ENCODE assay signal across 15 mouse cellular contexts in genomic region chr11:20663580-20664198, GRCm38 (mm10).
DNase-seq lines count a peak whose midpoint lies in the region; ATAC-seq lines count a peak whose summit lies in the region.
"Had no signal": no experiment of that assay in that cellular context is flagged by ENCODE, and none has a peak within 500 bp of the region (broad histone marks: within the 10 kb centered on the region; RNA-seq: fewer than 3 reads in every experiment).

No protein-coding gene starts in this region.

- H3K4me2 ChIP-seq in forebrain, embryonic 13.5 days, result no peak overlapping the region
- no peak overlapping the region for H3K4me2 ChIP-seq in hindbrain, embryonic 16.5 days (ENCODE audit: low read length)
- no peak overlapping the region for H3K4me2 ChIP-seq in intestine, embryonic 15.5 days (replicated peaks)

- 4% methylated on average over 5 of the region's 5 CpGs for WGBS in forebrain, embryonic 13.5 days
- WGBS in hindbrain, embryonic 16.5 days, result 18% methylated on average over 5 of the region's 5 CpGs
- WGBS in intestine, embryonic 15.5 days, result 66% methylated on average over 5 of the region's 5 CpGs

- no peak overlapping the region for H3K4me3 ChIP-seq in forebrain, embryonic 13.5 days
- H3K4me3 ChIP-seq in hindbrain, embryonic 16.5 days (ENCODE audit: low read length), result no peak overlapping the region
- no peak overlapping the region for H3K4me3 ChIP-seq in intestine, embryonic 15.5 days (replicated peaks)

- no peaks in the 10 kb centered on the region for H3K36me3 ChIP-seq in forebrain, embryonic 13.5 days (ENCODE audit: poor library complexity, severe bottlenecking)
- no peaks in the 10 kb centered on the region for H3K36me3 ChIP-seq in hindbrain, embryonic 16.5 days (ENCODE audit: control insufficient read depth, insufficient read depth, low read length)
- H3K36me3 ChIP-seq in intestine, embryonic 15.5 days, result no peaks in the 10 kb centered on the region

- peak overlapping the region; percentile 83 for H3K27ac ChIP-seq in forebrain, embryonic 13.5 days
- H3K27ac ChIP-seq in hindbrain, embryonic 16.5 days (ENCODE audit: low read depth, low read length), result no peak overlapping the region
- H3K27ac ChIP-seq in intestine, embryonic 15.5 days, result no peak overlapping the region
- H3K27ac ChIP-seq: liver, embryonic 14.5 days had no signal

- H3K4me1 ChIP-seq in forebrain, embryonic 13.5 days, result peaks cover 34% of the 10 kb centered on the region
- H3K4me1 ChIP-seq in hindbrain, embryonic 16.5 days (ENCODE audit: control insufficient read depth, insufficient read depth, low read depth, low read length), result no peaks in the 10 kb centered on the region
- 0 out of 2 replicates have a peak, but pooled peaks cover 4% of the 10 kb centered on the region for H3K4me1 ChIP-seq in intestine, embryonic 15.5 days (replicated peaks)

- DNase-seq in R1 (ENCODE audit: low read depth, low spot score), result peak; percentile 10
- peak; percentile 63 for DNase-seq in embryo, embryonic 10.5 days (ENCODE audit: low spot score)
- no peak for DNase-seq in right cerebral cortex, postnatal 14 days
- DNase-seq in thymus, postnatal 4 days, result no peak
- no peak for DNase-seq in spleen, postnatal 36 days (ENCODE audit: low spot score in 2 of 2)
- DNase-seq: cerebellum, adult 11-12 months; heart, adult 11 months; kidney, postnatal 36 days; lung, postnatal 14 days; right cerebral cortex, postnatal 25 days; thymus, postnatal 36 days had no signal

- H3K27me3 ChIP-seq in forebrain, embryonic 13.5 days, result no peaks in the 10 kb centered on the region
- no peaks in the 10 kb centered on the region for H3K27me3 ChIP-seq in hindbrain, embryonic 16.5 days (replicated peaks; ENCODE audit: control insufficient read depth, insufficient read depth, low read length)
- H3K27me3 ChIP-seq in intestine, embryonic 15.5 days (replicated peaks), result no peaks in the 10 kb centered on the region

- ATAC-seq in forebrain, embryonic 13.5 days, result peak; percentile 55
- no peak for ATAC-seq in hindbrain, embryonic 16.5 days
- ATAC-seq in intestine, embryonic 15.5 days, result no peak

- H3K9me3 ChIP-seq in forebrain, embryonic 13.5 days (replicated peaks), result no peaks in the 10 kb centered on the region
- no peaks in the 10 kb centered on the region; the same call in 1 of the 2 replicates for H3K9me3 ChIP-seq in hindbrain, embryonic 16.5 days (ENCODE audit: control insufficient read depth, low read length)
- no peaks in the 10 kb centered on the region for H3K9me3 ChIP-seq in intestine, embryonic 15.5 days

- H3K9ac ChIP-seq in forebrain, embryonic 13.5 days, result no peak overlapping the region
- peak overlapping the region; percentile 31; the same call in 1 of the 2 replicates for H3K9ac ChIP-seq in hindbrain, embryonic 16.5 days (ENCODE audit: low read depth, low read length)
- H3K9ac ChIP-seq in intestine, embryonic 15.5 days, result no peak overlapping the region
- H3K9ac ChIP-seq: liver, embryonic 14.5 days had no signal

Comparison
In these comparisons a context has a peak if more than half of its experiments do, and no peak if none do; other contexts are left out.
1. DNase-seq: peak in R1 (single experiment) and embryo, embryonic 10.5 days (single experiment); none in right cerebral cortex, postnatal 14 days (single experiment), thymus, postnatal 4 days (single experiment) and spleen, postnatal 36 days (0 of 2).